Mouse (Mus musculus): ENCODE measurements around the gene Stag1.

The Stag1 gene

GRCm38 (mm10) chr9:100597546-100597945 is at the start of gene Stag1:
Gene Stag1, plus strand, starts transcription at chr9:100597798.
- no peak for DNase-seq

DNA sequence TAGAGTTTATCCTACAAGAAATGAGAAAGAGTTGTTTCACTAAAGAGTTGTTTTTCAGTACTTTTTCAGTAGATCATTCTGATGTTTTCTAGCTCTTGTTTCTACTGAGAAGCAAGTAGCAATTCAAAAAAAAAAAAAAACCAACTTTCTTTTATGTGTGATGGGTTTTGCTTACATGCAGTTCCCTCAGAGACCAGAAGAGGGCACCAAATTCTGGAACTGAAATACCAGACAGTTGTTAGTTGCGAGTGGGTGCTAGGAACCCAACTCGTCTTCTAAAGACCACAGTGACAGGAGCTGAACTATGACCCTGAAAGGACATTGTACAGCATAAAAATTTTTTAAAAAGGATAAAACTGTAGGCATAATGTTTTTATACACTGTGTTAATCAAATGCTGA is 49.3 kb upstream of the Stag1 start:
- DNase-seq: no peak

DNA sequence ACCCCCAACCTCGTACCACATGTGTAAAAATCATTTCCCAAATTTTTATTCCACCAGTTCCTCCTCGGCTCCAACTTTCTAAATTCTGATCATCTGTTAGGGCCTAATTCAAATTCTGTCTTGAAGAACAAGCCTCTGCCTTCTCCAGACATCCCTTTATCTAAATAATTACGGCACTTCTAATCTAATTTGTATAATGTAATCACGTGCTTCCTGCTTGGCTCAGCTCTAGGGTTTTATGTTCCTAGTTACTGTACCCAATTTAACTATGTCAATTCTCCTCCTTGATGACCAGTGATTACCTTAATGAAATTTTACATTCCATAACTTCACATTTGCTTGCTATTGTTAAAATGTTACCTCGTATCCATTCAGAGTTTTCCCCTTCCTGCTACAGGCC is 41.9 kb upstream of the Stag1 start:
- no peak for DNase-seq

GRCm38 (mm10) chr9:100558023-100558573 is 39.5 kb upstream of the Stag1 start:
- no peak for DNase-seq

DNA sequence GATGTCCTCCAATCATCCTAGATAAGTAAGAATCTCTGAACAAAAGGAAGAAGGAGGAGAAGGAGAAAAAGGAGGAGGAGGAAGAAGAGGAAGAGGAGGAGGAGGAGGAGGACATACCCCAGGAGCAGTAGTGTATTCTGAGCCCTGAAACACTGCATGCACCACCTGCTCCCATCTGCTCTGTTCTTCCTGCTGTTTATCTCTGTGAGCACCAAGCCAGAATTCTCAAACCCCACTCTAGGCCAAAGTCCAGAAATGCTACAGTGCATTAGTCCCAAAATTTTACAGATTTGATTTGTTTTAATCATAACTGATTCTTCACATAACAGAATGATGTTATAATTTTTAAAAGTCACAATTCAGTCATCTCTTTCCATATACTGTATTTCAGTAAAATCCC is 38.6 kb upstream of the Stag1 start:
- DNase-seq: no peak

- no peak for DNase-seq
Measured at GRCm38 (mm10) chr9:100560251-100560890, 37.2 kb upstream of the Stag1 start.

DNA sequence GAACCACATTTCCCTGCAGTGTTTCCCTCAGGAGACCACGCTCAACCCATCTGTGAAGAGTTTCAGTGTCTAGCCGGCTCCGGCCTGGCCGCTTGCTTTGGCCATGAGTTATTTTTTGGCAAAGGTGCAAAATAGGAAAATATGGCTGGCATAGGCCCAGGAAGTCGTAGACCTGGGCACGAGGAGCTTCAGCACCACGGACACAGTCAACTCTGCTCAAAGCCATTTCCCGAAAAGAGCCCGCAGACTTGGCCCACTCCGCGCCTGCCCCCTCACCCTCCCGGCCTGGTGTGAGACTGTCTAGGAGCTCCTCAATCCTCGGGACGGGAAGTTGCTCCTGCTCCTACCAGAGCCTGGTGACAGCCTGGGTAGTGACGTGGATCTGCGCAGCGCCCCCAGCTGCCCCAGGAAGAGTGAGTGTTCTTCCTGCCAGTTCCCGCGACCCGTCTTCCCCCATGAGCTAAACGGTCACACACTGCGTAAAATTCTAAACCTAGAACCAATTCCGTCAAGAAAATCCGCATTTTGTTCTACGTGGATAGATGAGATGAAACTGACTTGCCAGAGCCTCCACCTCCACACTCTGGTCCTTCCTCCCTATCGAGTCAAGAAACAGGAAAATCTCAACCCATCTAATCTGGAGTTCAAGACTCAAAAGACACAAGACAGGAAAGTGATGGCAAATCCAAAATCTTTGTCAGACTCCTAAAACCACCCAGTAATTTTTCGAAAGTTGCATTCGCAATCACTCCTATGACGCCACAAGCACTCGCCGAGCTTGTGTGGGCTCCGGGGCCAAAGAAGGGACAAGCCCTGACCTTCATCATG is 27.6 kb upstream of the Stag1 start:
- peak; percentile 7 for DNase-seq

GRCm38 (mm10) chr9:100570626-100571233 is 26.9 kb upstream of the Stag1 start, which contains the start of gene Slc35g2:
Gene Slc35g2, minus strand, starts transcription at chr9:100571090.
- DNase-seq: peak in 1 of 2 experiments; percentile 5

DNA sequence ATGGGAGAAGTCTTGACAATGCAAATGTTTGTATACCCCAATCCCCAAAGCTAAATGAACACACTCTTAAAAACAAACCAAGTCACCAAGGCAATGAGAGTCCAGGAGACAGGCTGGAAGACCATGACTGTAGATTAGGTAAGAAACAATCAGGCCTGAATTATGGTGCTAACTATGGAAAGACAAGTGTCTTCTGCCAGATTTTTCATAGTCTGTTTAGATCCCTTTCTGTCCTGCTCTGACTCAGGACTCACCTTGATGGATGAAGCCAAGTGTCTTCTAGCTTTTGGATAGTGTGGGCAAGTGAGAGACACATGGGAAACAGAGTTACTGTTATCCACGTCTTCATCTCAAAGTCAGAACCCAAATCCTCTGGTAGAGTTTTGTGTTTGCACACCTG is 26.1 kb upstream of the Stag1 start:
- no peak for DNase-seq

DNA sequence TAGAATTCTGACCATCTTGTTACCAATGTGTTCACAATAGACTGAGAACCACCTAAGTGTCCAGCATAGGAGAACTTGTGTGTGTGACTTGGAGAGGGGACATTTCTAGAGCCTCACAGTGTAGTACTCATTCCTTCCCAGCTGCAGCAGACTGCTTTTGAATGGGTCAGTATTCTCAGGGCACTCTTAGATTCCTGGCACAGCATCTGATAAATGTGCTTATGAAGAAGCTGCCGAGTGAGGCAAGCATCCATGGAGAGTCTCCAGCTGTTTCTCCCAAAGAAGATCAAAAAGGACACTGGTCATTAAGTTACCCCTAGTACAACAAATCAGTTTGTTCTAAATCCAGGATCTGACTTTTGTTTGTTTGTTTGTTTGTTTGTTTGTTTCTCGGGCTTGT is 24.3 kb upstream of the Stag1 start:
- DNase-seq: no peak

DNA sequence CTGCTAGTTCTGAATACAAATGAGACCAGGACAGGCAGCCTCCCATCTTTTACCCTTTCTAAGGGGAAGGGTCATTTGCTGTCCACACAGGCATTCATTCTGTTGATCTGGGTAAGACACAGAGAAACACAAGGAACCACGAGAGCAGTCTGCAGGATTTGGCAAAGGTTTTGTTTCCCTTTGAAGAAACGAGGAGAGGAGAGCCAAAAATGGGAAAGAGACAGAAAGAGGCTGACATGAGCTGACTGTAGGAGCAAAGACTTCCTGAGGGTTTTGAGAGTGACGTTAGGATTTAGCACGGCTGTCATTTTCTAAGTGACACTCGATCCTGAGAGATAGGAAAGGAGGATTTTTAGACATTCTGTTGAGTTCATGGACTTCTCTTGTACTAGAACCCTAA is 23.7 kb upstream of the Stag1 start:
- no peak for DNase-seq

DNA sequence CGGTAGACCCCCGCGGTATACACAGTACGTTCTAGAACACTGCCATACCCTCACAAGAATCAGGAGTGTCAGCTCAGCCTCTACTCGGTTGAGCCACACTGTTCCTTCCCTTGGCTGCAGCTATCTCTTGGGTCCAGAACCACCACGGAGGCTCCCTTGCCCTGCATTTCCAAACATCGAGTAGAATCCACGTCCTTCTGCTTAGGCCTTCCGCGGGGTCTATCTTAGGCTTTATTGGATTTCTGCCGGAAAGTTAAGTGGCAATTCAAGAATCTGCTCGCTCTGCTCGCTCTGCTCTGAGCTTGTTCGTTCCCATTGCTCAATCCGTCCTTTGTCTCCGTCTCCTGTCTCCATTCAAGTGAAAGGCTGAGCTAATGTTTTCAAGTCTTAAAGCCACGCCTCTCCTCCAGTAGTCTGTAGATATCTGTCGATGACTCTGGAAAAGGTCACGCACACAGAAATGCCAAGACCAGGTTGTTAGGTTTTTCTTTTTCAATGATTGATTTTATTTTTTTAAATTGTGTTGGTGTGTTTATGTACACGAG is 17.3 kb upstream of the Stag1 start:
- no peak for DNase-seq

DNA sequence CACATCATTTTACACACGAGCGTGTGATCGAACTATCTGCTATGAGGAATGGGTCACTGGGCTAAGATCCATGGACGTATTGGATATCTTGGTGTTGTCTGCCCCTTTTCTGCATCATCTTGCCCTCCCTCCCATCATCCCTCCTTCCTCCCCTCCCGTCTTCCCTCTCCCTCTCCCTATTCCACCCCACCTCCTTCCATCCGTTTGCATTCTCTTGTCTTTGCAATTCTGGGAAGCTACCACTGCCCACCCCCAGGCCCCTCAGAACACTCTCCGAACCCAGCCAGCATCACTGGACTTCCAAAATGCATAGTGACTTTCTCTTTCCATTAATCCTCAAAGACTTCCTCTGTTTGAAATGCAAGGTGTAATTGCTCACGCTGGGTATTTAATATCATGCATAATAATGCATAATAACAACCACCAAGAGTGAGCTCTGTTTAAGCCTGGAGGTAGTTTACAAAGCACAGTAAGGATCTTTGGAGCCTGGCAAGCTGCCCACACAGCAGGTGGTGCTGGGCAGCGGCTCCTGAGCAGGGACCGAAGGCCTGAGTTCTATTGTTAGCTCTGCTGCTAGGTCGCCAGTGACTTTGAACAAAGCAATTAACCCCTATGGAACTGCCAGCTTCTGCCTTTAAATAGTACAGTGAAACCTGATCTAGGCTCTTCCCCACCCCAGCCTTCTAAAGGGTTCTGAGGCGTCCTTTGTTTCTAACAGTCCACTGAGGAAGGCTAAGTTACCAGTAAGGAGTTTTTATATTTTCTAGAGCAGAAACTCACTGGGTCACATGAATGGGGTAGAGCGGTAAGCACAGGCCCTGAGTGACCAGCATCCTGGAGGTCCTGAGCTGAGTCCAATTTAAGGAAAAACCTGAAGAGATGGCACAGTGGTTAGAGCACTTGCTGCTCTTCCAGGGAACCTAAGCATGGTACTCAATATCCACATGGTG is 15.8 kb upstream of the Stag1 start:
- DNase-seq: no peak

- DNase-seq: no peak
Measured at GRCm38 (mm10) chr9:100582883-100583575, 14.6 kb upstream of the Stag1 start.

GRCm38 (mm10) chr9:100584031-100584430 is 13.6 kb upstream of the Stag1 start:
- no peak for DNase-seq

- no peak for DNase-seq
Measured at GRCm38 (mm10) chr9:100590462-100590861, 7.1 kb upstream of the Stag1 start.

DNA sequence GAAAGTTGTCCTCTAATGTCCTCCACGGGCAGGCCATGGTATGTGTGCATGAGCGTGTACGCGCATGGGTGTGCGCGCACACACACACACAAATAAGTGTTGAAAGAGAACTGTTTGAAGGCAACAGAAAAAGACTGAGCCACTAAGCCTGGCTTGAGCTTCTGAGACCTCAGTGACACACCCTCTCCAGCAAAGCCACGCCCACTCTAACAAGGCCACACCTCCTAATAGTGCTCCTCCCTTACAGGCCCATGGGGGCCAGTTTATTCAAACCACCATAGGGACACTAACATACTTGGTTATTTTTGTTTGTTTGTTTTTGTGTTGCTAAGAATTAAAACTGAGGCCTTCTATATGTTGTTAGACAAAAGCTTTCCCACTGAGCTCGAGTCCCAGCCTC is 1.3 kb upstream of the Stag1 start:
- DNase-seq: no peak

DNA sequence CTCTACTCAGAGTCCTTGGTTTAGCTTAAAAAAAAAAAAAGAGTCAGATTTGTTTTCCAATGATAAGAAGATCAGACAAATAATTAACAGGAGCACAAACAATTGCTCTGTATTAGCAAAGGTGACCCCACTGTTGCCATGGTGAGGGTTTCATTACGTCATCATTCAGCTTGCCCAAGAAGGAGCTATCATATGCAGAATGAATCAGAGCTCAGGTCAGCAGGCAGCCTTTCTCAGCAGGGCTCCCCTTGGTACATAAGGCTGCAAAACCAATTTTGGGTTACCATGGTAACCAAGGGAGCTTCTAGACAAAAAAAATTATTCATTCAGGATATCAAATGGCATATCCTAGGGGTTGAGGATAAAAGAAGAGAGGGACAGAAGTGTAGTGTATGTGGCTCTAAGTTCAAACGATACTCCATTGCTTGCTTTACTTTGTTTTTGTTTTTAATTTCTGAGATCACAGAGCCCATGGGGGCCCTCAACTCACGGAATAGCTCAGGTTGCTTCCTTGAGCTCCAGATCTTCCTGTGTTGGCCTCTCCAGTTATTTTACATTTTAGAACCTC is 2.2 kb downstream of the Stag1 start:
- DNase-seq: no peak

- no peak for DNase-seq
Measured at GRCm38 (mm10) chr9:100602130-100602529, 4.5 kb downstream of the Stag1 start.

GRCm38 (mm10) chr9:100603156-100603555 is 5.6 kb downstream of the Stag1 start:
- no peak for DNase-seq

DNA sequence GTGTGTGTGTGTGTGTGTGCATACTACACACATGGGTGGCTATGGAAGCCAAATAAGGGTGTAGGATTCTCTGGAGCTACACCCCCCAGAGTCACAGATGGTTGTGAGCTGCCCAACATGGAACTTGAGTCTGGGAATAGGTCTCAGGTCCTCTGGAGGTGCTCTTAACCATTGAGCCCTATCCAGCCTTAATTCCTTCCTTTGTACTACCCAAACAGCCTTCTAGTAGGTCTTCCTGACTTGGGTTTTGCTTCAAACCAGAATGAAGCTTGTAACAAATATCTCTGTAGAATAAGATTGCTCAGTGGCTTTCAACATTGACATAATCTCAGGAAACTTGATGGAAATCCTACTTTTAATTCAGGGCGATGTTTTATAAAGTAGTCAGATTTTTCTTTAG is 7.9 kb downstream of the Stag1 start:
- no peak for DNase-seq

All from thymus, adult 18-20 months (tissue).